Mouse (Mus musculus) forebrain, embryonic 12.5 days (tissue): ENCODE measurements around the gene Tubb5. TPM values are rescaled to one million over a fixed set of nuclear protein-coding genes. Genes with fewer than 3 reads are reported as not detected.
"Not testable (repeated sequence)": the region's sequence is repeated elsewhere in the genome, so short reads cannot be mapped to it uniquely, and the experiment has no call there.

Source experiments
- ATAC-seq: fragments of 200-750 bp; cut with Nextera tagmentation; 2 replicates; pipeline ENCODE4 v1.8.0; 2017; ENCODE audit warnings: moderate TSS enrichment; ENCODE audit not compliant: low FRiP score
- H3K27ac ChIP-seq: fragments of 300-500 bp; sonication (generic); 2 replicates; pipeline ENCODE4 v1.5.1; 2016; ENCODE audit warnings: mild to moderate bottlenecking
- H3K27me3 ChIP-seq: fragments of 300-500 bp; sonication (generic); 2 replicates; pipeline ENCODE4 v1.6.1; 2016; ENCODE audit warnings: mild to moderate bottlenecking
- H3K36me3 ChIP-seq: fragments of 300-500 bp; sonication (generic); replicated peaks from 2 replicates; pipeline ENCODE4 v1.6.1; 2016; ENCODE audit warnings: mild to moderate bottlenecking
- H3K4me1 ChIP-seq: fragments of 300-500 bp; sonication (generic); 2 replicates; pipeline ENCODE4 v1.6.1; 2016
- H3K4me2 ChIP-seq: fragments of 300-500 bp; sonication (generic); 2 replicates; pipeline ENCODE4 v1.6.1; 2016; ENCODE audit warnings: mild to moderate bottlenecking, moderate library complexity
- H3K4me3 ChIP-seq: fragments of 300-500 bp; sonication (generic); replicated peaks from 2 replicates; pipeline ENCODE4 v1.5.1; 2016; ENCODE audit warnings: mild to moderate bottlenecking
- H3K9ac ChIP-seq: fragments of 300-500 bp; sonication (generic); 2 replicates; pipeline ENCODE4 v1.6.1; 2016; ENCODE audit warnings: mild to moderate bottlenecking
- H3K9me3 ChIP-seq: fragments of 300-500 bp; sonication (generic); 2 replicates; pipeline ENCODE4 v1.6.1; 2016
- WGBS: fragments of 180-500 bp; shearing (Covaris S2); methylation state at CpG from one replicate; pipeline ENCODE4 v1.1.7; 2016; 5-methylcytosine and 5-hydroxymethylcytosine counted together
- polyA plus RNA-seq: library from polyadenylated mRNA; unstranded; fragments of >200 nt; fragmentation: Nextera tagmentation; extraction: Ambion mirVana; gene quantifications from 2 replicates; pipeline ENCODE4 v1.2.1, GENCODE M21; 2016

Tubb5 gene
- polyA plus RNA-seq, 1 experiment from 2014 or later: 1,541 TPM

DNA sequence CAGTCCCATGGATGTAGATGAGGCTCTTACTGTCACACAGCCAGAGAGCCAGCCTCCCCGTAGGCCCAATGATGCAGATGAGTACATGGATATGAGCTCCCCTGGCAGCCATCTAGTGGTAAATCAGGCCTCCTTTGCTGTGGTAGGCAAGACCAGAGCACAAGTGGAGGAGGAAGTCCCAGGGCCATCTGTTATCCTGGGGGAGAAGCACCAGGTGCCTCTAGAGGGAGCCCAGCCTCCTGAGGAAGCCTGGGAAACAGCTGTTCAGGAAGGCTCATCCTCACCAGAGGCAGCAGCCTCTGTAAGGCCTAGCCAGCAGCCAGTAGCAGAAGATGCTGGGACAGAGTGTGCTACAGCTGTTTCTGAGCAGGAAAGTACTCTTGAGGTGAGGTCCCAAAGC lies 10.0 kb upstream of the Tubb5 start:
- Histone ChIP-seq H3K9me3 (no peaks in the 10 kb centered on the region), H3K27ac (no peak overlapping the region), H3K4me2 (no peak overlapping the region), H3K4me1 (peaks cover 1% of the 10 kb centered on the region; the same call in 1 of the 2 replicates), H3K9ac (no peak overlapping the region), H3K27me3 (no peaks in the 10 kb centered on the region), H3K36me3 (peaks cover 86% of the 10 kb centered on the region), H3K4me3 (no peak overlapping the region)
- WGBS: 67% methylated on average over 1 of the region's 1 CpGs
- ATAC-seq: no peak

DNA sequence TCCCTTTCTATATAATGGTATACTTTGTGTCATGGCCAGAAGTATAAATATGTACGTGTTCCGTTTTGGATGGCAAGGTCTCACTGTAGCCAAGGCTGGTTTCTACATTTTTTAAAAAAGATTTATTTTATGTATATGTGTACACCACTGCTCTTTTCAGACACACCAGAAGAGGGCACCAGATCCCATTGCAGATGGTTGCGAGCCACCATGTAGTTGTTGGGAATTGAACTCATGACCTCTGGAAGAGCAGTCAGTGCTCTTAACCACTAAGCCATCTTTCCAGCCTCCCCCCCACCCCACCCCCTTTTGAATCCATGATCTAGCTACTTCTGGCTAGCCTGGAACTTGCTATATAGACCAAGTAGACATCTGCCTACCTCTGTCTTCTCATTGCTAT lies 5.4 kb upstream of the Tubb5 start:
- Histone ChIP-seq H3K4me2 (no peak overlapping the region), H3K4me1 (peaks cover 23% of the 10 kb centered on the region), H3K9me3 (no peaks in the 10 kb centered on the region), H3K4me3 (no peak overlapping the region), H3K27ac (no peak overlapping the region), H3K36me3 (peaks cover 43% of the 10 kb centered on the region), H3K9ac (no peak overlapping the region), H3K27me3 (no peaks in the 10 kb centered on the region)
- no peak for ATAC-seq
- WGBS: 96% methylated on average over 3 of the region's 3 CpGs

DNA sequence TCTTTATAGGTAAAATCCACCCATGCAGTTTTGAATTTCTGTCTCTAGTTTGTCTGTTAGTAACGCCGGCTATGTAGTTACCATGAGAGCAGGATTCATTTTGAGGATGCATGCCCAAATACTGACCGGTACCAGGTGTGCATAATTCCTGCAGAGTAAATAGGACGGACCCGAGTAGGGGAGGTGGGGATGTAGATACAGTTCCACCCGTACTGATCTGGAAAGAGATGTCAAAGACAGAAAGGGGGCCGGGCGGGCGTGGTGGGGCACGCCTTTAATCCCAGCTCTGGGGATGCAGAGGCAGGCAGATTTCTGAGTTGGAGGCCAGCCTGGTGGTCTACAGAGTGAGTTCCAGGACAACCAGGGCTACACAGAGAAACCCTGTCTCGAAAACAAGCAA lies 3.9 kb upstream of the Tubb5 start:
- H3K27me3 ChIP-seq: no peaks in the 10 kb centered on the region
- H3K27ac ChIP-seq: peak overlapping the region; percentile 86
- peak overlapping the region; percentile 64 for H3K9ac ChIP-seq
- no peak for ATAC-seq
- H3K9me3 ChIP-seq: no peaks in the 10 kb centered on the region
- 23% methylated on average over 11 of the region's 11 CpGs for WGBS
- peaks cover 28% of the 10 kb centered on the region for H3K36me3 ChIP-seq
- peak overlapping the region; percentile 61 for H3K4me3 ChIP-seq
- peak overlapping the region; percentile 58 for H3K4me2 ChIP-seq
- H3K4me1 ChIP-seq: peaks cover 23% of the 10 kb centered on the region

DNA sequence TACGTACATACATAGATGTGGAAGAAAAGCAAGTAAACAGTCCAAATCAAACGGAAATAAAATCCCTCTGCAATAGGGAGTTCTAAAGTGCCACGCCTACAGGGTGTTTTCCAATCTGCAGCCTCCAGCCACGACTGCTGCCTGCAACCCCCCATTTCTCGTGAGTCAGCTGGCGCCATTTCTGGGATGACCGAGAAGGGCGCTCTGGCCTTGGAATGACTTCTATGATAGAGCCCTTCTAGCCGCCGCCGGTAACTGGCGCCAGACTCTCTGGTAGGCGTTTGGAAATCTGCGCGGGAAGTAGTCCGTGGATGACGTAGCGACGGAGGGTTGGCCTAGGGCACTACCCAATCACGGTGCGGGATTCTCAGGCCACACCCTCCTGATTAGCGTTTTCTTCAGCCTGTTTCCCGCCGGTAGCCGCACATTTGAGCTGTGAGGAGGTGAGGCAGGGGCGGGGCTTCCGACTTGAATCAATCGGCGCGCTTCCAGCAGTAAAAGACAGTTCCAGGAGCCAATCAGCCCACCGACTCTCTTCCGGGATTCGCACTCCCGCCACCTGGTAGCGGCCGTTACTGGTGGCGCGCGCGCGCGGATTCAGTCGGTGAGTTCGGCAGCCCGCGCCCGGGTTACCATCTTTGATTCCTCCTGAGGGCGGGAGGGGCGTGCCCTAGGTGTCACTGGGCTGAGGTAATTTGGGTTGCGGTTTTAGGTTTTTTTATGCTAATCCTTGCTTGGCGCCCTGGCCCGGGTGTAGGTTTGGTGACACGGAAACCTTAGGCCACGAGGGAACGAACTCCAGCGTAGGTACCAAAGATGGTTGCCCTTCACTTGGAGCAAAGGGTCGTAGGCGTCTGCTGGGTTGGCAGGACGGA lies 3.2 kb upstream of the Tubb5 start, which contains the start of gene Mdc1:
TSS of gene Mdc1 (plus strand) at position 440 of the 875 bp plus-strand sequence.
- under 1% methylated on average over 59 of the region's 59 CpGs for WGBS
- Histone ChIP-seq H3K36me3 (peaks cover 26% of the 10 kb centered on the region), H3K9ac (peak within 1 kb of the TSS; percentile 64), H3K4me2 (peak within 1 kb of the TSS; percentile 58), H3K4me1 (peaks cover 23% of the 10 kb centered on the region), H3K9me3 (no peaks in the 10 kb centered on the region), H3K27ac (peak within 1 kb of the TSS; percentile 86), H3K27me3 (no peaks in the 10 kb centered on the region), H3K4me3 (peak within 1 kb of the TSS; percentile 61)
- peak; percentile 92 for ATAC-seq

DNA sequence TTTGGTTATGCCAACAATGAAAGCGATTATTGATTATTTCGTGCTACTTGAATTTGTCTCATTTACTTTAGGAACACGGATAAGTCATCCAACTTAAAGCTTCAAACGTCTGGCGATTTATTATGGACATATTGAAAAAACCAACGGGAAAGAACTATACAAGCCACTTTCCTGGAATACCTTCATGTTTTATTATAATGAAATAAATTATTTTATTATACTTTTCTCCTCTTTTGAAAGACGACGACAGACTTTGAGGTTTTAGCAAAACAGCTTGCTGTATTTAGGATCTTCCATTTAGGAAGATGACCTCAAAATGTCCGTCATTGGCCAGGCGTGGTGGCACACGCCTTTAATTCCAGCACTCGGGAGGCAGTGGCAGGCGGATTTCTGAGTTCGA lies 2.5 kb upstream of the Tubb5 start:
- Histone ChIP-seq H3K9me3 (no peaks in the 10 kb centered on the region), H3K27ac (0 out of 2 replicates have a peak overlapping the region, but pooled peaks have one; percentile 71), H3K4me2 (peak overlapping the region; percentile 41), H3K9ac (no peak overlapping the region; the same call in 1 of the 2 replicates), H3K4me1 (peaks cover 29% of the 10 kb centered on the region), H3K36me3 (peaks cover 26% of the 10 kb centered on the region), H3K4me3 (peak overlapping the region; percentile 61), H3K27me3 (no peaks in the 10 kb centered on the region)
- WGBS: 60% methylated on average over 14 of the region's 14 CpGs
- no peak for ATAC-seq

DNA sequence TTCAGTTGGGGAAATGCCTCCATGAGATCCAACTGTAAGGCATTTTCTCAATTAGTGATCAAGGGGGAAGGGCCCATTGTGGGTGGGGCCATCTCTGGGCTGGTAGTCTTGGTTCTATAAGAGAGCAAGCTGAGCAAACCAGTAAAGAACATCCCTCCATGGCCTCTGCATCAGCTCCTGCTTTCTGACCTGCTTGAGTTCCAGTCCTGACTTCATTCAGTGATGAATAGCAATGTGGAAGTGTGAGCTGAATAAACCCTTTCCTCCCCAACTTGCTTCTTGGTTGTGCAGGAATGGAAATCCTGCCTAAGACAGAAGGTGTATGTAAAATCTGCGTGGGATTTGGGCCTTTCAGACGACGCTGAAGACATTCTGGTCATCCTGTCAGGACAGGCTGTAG lies 896 bp upstream of the Tubb5 start:
- Histone ChIP-seq H3K27ac (peak overlapping the region; percentile 99), H3K4me1 (peaks cover 43% of the 10 kb centered on the region), H3K9ac (peak overlapping the region; percentile 99), H3K4me2 (peak overlapping the region; percentile 59), H3K4me3 (peak overlapping the region; percentile 82), H3K36me3 (peaks cover 28% of the 10 kb centered on the region)
- H3K9me3 ChIP-seq, H3K27me3 ChIP-seq, ATAC-seq: not testable (repeated sequence)
- 50% methylated on average over 3 of the region's 3 CpGs for WGBS

DNA sequence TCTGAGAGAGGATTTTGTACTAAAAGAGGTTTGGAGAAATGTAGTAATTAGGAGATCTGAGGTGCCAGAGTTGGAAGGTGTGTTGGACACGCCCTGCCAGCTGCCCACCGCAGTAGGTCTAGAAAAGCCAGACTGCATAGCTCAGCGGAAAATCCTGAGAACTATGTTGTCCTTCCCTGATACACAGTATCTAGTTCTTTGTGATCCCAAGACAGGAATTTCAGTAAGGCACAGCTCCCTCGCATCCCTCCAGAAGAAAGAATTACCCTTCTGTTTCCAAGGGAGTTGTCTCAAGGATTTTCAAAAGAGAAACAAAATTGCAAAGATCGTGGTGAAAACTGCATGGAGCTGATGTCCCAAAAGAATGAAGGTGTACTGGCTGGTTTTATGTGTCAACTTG lies 464 bp upstream of the Tubb5 start:
- WGBS: 3% methylated on average over 5 of the region's 5 CpGs
- Histone ChIP-seq H3K4me2 (peak overlapping the region; percentile 59), H3K4me1 (peaks cover 46% of the 10 kb centered on the region), H3K9ac (peak overlapping the region; percentile 99), H3K36me3 (peaks cover 32% of the 10 kb centered on the region), H3K4me3 (peak overlapping the region; percentile 82), H3K9me3 (no peaks in the 10 kb centered on the region), H3K27me3 (no peaks in the 10 kb centered on the region), H3K27ac (peak overlapping the region; percentile 99)
- ATAC-seq: peak; percentile 13; the same call in 1 of the 2 replicates

DNA sequence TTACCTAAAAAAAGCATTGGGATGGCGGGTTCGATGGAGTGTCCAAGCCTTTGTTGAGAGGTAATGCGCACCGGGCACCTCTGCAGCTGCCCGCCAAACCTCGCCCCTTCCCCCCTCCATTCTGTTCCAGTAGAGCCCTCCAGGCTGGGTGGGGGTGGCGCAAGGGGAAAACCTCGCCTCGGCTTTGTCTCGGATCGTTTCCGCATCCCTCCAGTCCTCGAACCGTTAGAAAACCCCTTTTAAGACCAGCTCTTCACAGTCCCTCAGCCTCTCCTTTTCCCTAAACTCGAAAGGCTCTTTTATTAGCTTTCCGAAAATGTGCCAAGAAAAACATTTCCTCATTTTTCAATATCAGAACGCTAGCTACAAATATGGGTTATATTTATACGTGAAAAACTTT lies 619 bp downstream of the Tubb5 start:
- no peaks in the 10 kb centered on the region for H3K9me3 ChIP-seq
- no peaks in the 10 kb centered on the region for H3K27me3 ChIP-seq
- peaks cover 43% of the 10 kb centered on the region for H3K36me3 ChIP-seq
- H3K4me2 ChIP-seq: peak overlapping the region; percentile 80
- no peak for ATAC-seq
- peak overlapping the region; percentile 99 for H3K27ac ChIP-seq
- under 1% methylated on average over 18 of the region's 18 CpGs for WGBS
- H3K4me3 ChIP-seq: peak overlapping the region; percentile 82
- peaks cover 41% of the 10 kb centered on the region for H3K4me1 ChIP-seq
- peak overlapping the region; percentile 99 for H3K9ac ChIP-seq

DNA sequence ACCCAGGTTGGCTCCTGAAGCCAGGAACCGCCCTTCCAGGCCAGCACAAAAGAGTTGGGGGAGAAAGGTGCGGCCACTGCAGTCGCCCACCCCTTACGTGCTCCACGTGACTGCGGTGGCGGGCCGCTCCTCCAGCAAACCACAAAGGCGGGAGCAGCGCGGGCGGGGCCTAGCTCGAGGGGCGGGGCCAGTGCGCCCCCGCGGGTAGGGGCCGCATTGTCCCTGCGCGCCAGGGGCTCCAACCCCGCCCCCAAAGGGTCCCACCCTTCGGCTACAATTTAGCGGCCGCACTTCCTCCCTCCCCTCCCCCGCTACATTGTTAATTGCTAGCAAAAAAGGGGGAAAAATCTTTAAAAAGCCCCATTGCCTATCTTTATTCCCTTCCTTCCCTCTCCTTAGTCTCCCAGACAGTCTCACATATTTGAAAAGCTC lies 1.1 kb downstream of the Tubb5 start:
- H3K27ac ChIP-seq: peak overlapping the region; percentile 99
- ATAC-seq: peak; percentile 53
- peaks cover 47% of the 10 kb centered on the region for H3K36me3 ChIP-seq
- peak overlapping the region; percentile 80 for H3K4me2 ChIP-seq
- 1% methylated on average over 25 of the region's 25 CpGs for WGBS
- H3K9me3 ChIP-seq: no peaks in the 10 kb centered on the region
- H3K4me3 ChIP-seq: peak overlapping the region; percentile 82
- no peaks in the 10 kb centered on the region for H3K27me3 ChIP-seq
- H3K4me1 ChIP-seq: peaks cover 36% of the 10 kb centered on the region
- peak overlapping the region; percentile 99 for H3K9ac ChIP-seq

DNA sequence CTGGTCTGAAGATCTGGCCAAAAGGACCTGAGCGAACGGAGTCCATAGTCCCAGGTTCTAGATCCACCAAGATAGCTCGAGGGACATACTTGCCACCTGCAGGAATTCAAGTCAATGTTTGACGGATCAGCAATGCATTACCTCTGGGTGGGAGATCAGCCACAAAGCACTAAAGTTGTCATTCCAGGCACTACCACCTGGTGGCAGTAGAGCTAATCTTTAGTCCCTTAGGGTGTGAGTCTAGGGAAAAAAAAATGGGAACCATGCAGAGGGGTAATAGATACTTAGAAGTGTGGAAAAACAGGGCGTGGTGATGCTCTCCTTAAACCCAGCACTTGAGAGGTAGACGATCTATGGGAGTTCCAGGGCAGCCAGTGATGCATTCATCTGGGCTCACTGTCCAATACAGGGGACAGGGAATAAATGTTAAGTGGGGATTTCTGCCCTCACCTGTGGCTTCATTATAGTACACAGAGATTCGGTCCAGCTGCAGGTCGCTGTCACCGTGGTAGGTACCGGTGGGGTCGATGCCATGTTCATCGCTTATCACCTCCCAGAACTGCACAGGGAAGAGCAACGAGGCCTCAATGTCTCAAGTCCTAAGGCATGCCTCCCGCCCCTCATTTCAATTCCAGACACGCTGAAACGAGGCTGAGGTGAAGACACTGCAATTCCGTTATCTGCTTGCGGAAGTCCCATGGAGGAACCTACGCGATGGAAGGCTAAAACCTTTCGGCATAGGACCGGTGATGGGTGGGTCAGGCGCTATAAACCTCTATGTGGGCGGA lies 1.7 kb downstream of the Tubb5 start:
- Histone ChIP-seq H3K4me3 (peak overlapping the region; percentile 82), H3K4me1 (peaks cover 34% of the 10 kb centered on the region), H3K4me2 (peak overlapping the region; percentile 80), H3K9me3 (no peaks in the 10 kb centered on the region), H3K27ac (peak overlapping the region; percentile 99), H3K36me3 (peaks cover 53% of the 10 kb centered on the region), H3K27me3 (no peaks in the 10 kb centered on the region), H3K9ac (peak overlapping the region; percentile 99)
- no peak for ATAC-seq
- 8% methylated on average over 24 of the region's 24 CpGs for WGBS

DNA sequence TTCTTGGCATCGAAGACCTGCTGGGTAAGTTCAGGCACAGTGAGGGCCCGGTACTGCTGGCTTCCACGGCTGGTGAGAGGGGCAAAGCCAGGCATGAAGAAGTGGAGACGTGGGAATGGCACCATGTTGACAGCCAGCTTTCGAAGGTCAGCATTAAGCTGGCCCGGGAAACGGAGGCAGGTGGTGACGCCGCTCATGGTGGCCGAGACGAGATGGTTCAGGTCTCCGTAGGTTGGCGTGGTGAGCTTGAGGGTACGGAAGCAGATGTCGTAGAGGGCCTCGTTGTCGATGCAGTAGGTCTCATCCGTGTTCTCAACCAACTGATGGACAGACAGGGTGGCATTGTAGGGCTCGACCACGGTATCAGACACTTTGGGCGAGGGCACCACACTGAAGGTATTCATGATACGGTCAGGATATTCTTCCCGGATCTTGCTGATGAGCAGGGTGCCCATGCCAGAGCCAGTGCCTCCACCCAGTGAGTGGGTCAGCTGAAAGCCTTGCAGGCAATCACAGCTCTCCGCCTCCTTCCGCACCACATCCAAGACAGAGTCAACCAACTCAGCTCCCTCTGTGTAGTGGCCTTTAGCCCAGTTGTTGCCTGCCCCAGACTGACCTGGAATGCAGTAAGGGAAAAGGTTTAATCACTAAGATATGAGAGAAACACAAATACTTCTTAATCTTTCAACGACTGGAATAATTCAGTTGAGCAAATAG lies 2.5 kb downstream of the Tubb5 start:
- no peaks in the 10 kb centered on the region for H3K9me3 ChIP-seq
- H3K27ac ChIP-seq: 0 out of 2 replicates have a peak overlapping the region, but pooled peaks have one; percentile 56
- peak overlapping the region; percentile 99 for H3K9ac ChIP-seq
- WGBS: 80% methylated on average over 26 of the region's 26 CpGs
- H3K4me2 ChIP-seq: peak overlapping the region; percentile 80
- peaks cover 54% of the 10 kb centered on the region for H3K36me3 ChIP-seq
- peaks cover 36% of the 10 kb centered on the region for H3K4me1 ChIP-seq
- peak overlapping the region; percentile 82 for H3K4me3 ChIP-seq
- H3K27me3 ChIP-seq: no peaks in the 10 kb centered on the region
- ATAC-seq: no peak
